Mouse (Mus musculus): Measurements from ENCODE around the gene Glis3. TPM values are rescaled to one million over a fixed set of nuclear protein-coding genes. Genes with fewer than 3 reads are reported as not detected.

Gene Glis3
- total and polyA plus RNA-seq, 3 experiments, result 6.1 to 12.4 (median 9.3) TPM

- DNase-seq, result no peak
Measured at GRCm38 (mm10) chr19:28246186-28246585, 433.7 kb downstream of the Glis3 start.

DNA sequence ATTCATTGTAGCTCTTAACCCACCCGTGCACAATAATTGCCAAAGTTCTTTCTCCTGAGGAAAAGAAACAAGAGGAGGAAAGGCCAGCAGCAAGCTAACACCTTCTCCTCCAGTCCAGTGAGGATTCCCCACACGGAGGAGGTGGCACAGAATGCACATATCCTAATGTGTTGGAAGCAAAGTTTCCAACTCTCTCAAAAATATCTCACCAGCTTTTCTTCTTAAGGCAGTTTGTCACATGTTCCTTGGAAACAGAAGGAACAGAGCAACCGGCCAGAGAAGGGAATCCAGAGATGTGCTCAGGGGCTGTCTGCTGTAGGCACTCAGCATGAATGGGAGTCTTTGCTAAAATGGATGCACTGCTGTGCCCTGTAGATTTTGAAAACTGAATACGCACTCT, 441.8 kb downstream of the Glis3 start:
- no peak for DNase-seq

GRCm38 (mm10) chr19:28237621-28238020, 442.3 kb downstream of the Glis3 start:
- no peak for DNase-seq

DNA sequence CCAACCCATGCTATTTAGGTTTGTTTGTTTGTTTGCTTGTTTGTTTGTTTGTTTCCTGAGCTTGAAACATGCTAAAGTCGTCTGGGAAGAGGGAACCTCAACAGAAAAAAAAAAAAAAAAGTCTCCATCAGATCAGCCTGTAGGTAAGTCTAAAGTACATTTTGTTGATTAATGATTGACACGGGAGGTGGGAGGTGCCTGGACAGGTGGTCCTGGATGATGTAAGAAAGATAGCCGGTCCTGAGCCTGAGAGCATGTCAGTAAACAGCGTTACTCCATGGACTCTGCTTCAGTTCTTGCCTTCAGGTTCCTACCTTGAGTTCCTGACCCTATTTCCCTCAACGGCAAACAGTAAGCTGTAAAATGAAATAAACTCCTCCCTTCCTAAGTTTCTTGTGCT, 444.3 kb downstream of the Glis3 start:
- DNase-seq, result no peak

- DNase-seq, result no peak
Measured at GRCm38 (mm10) chr19:28235096-28235495, 444.8 kb downstream of the Glis3 start.

- no peak for DNase-seq
Measured at GRCm38 (mm10) chr19:28234676-28235075, 445.2 kb downstream of the Glis3 start.

- DNase-seq, result no peak
Measured at GRCm38 (mm10) chr19:28231511-28231910, 448.4 kb downstream of the Glis3 start.

DNA sequence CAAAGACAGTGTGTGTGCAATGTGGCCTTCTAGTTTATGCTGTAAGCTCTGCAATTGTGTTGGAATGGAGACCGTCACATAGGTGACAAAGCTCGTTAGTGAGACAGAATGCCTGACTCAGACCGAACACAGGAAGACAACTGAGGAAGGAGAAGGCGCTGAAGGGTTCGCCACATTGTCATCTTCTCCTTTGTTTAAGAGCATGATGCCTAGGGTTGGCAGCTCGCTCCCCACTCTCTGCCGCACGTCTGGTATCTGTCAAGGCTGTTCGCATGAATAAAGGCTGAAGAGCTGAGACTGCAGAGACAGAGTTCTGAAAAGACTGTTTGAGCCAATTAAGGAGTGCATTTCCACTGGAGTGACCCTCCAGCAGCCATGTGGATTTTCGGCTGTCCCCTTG, 452.4 kb downstream of the Glis3 start:
- no peak for DNase-seq

GRCm38 (mm10) chr19:28225651-28226050, 454.2 kb downstream of the Glis3 start:
- DNase-seq, result no peak

GRCm38 (mm10) chr19:28211630-28212029, 468.2 kb downstream of the Glis3 start:
- no peak for DNase-seq

Other genes with a start within 250 kb of the Glis3 start
- gene Slc1a1, start 155.0 kb upstream of the Glis3 start, total RNA-seq (2021), result 1 to 10 TPM in 1 of 2 experiments, under 1 TPM in 1; 0.89 to 1.5 TPM
- gene Slc1a1, start 155.0 kb upstream of the Glis3 start, polyA plus RNA-seq (2012; rRNA removed), result 0.59 and 0.64 TPM in 2 replicates